Mouse (Mus musculus) heart, postnatal 25 days (tissue): Measurements from ENCODE around the gene Sytl3. TPM values are rescaled to one million over a fixed set of nuclear protein-coding genes. Genes with fewer than 3 reads are reported as not detected.

Experiments
- DNase-seq: peaks from one replicate; pipeline ENCODE4 v3.0.0; 2022; ENCODE audit warnings: low spot score
- intact Hi-C: fragments of 180-260 bp; cut with DNase I; formaldehyde crosslinking; loops from one replicate; pipeline ENCODE4 v1.15.1; 2025
- total RNA-seq, 2 experiments: library from RNA; stranded (reverse); gene quantifications; 2 replicates each; pipeline ENCODE4 v1.2.3; 2021

Sytl3 gene
- total RNA-seq, 2 experiments from 2014 or later = 0.39 to 0.57 TPM

- no peak for DNase-seq
- intact Hi-C loops = loop anchor here (2.0 to 5.0 kb wide), 2 partner anchors 42 to 45 kb away; no protein-coding TSS in a partner anchor
Observed at GRCm38 (mm10) chr17:6783756-6784357, 125.0 kb downstream of the Sytl3 start.

- no peak for DNase-seq
- intact Hi-C loops = no loop called here
Observed at GRCm38 (mm10) chr17:6787241-6787640, 128.3 kb downstream of the Sytl3 start.

Other genes with a start within 250 kb of the Sytl3 start
- 10 to 100 TPM; 53.6 to 56.5 TPM for gene Dynlt1b, start 229.0 kb upstream of the Sytl3 start, total RNA-seq
- 1 to 10 TPM; 3.8 to 4.2 TPM for gene Dynlt1c, start 57.4 kb upstream of the Sytl3 start, total RNA-seq
- gene Dynlt1f, start 3.2 kb upstream of the Sytl3 start, total RNA-seq = 10 to 100 TPM; 50.6 to 59.2 TPM
- 10 to 100 TPM; 39.3 to 43.6 TPM for gene Ezr, start 123.7 kb downstream of the Sytl3 start, total RNA-seq